Mouse (Mus musculus): ENCODE measurements around the gene CN725425. TPM values are rescaled to one million over a fixed set of nuclear protein-coding genes. Genes with fewer than 3 reads are reported as not detected.

Gene CN725425
- polyA plus RNA-seq, 1 experiment from 2014 or later: not detected

GRCm38 (mm10) chr15:91190026-91190425 lies 9.3 kb upstream of the CN725425 start:
- no peaks in the 10 kb centered on the region for H3K36me3 ChIP-seq (ENCODE audit: inconsistent target)
- H3K4me3 ChIP-seq (ENCODE audit: inconsistent target): peak overlapping the region; percentile 47
- H3K27ac ChIP-seq: no peak overlapping the region
- 33% methylated on average over 4 of the region's 4 CpGs for WGBS (ENCODE audit: missing documents)
- peaks cover 38% of the 10 kb centered on the region; the same call in 1 of the 2 replicates for H3K79me2 ChIP-seq (ENCODE audit: inconsistent target)

DNA sequence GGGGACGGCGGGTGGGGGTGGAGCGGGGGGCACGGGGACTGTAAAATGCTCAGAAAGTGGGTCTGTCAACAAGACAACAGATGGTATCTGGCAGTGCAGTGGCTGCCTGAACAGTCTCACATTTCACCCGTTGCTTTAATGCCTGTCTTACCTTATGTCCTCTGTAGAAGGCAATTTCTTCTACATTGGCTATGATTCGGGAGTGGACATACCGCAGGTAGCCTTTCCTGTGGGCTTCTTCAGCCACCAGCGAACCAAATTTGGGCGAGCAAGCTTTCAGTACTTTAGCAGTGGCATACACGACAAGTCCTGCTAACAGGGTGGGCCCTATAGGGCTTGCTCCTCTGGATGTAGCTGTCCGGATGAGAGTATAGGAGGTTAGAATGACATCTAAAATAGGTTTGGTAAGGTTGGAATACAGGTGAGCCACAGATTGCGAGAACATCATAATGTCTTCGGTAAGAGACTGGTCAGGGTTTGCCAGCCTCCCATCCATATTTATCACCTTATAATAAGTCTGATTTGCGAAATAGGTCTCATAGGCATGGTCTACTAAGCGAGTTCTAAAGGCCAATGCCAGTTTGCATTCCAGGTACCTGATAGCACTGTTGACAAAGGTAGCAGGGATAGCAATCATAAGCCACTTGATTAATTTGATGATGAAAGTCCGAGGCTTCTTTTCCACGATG lies 8.6 kb upstream of the CN725425 start:
- H3K27ac ChIP-seq: peak overlapping the region; percentile 80
- peaks cover 38% of the 10 kb centered on the region; the same call in 1 of the 2 replicates for H3K79me2 ChIP-seq (ENCODE audit: inconsistent target)
- WGBS (ENCODE audit: missing documents): 38% methylated on average over 17 of the region's 17 CpGs
- H3K36me3 ChIP-seq (ENCODE audit: inconsistent target): no peaks in the 10 kb centered on the region
- peak overlapping the region; percentile 47 for H3K4me3 ChIP-seq (ENCODE audit: inconsistent target)

- peaks cover 38% of the 10 kb centered on the region; the same call in 1 of the 2 replicates for H3K79me2 ChIP-seq (ENCODE audit: inconsistent target)
- H3K36me3 ChIP-seq (ENCODE audit: inconsistent target): no peaks in the 10 kb centered on the region
- peak within 1 kb of the TSS; percentile 80 for H3K27ac ChIP-seq
- H3K4me3 ChIP-seq (ENCODE audit: inconsistent target): peak within 1 kb of the TSS; percentile 47
- WGBS (ENCODE audit: missing documents): 1% methylated on average over 22 of the region's 22 CpGs
These were observed 7.7 kb upstream of the CN725425 start, which contains the start of gene Abcd2 for GRCm38 (mm10) chr15:91191412-91192222. TSS of gene Abcd2 (minus strand) at chr15:91191799.

- WGBS (ENCODE audit: missing documents): 11% methylated on average over 7 of the region's 7 CpGs
- Histone ChIP-seq H3K4me3 (ENCODE audit: inconsistent target) (peak overlapping the region; percentile 47), H3K79me2 (ENCODE audit: inconsistent target) (peaks cover 37% of the 10 kb centered on the region; the same call in 1 of the 2 replicates), H3K36me3 (ENCODE audit: inconsistent target) (no peaks in the 10 kb centered on the region), H3K27ac (peak overlapping the region; percentile 80)
These were observed 7.1 kb upstream of the CN725425 start for GRCm38 (mm10) chr15:91192223-91192598.

DNA sequence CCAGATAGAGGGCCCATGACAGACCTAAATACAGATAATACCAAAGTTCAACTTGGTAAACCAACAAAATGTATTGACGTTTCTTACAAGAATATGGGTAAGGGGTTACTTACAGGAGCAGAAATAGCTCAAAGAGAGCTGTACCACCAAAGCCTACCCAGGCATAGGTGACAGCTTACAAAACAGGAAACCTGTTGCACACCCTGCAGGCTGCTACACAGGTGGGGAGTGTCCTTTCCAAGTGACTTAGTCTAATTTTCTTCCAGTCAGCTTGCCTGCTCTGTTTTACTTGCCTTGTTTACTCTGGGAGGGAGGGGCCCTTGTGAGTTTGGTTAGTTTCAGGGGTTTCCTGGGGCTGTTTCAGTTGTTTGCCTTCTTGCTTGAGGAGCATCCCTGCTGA lies 1.5 kb downstream of the CN725425 start:
- no peak overlapping the region for H3K27ac ChIP-seq
- H3K4me3 ChIP-seq (ENCODE audit: inconsistent target): no peak overlapping the region
- no peaks in the 10 kb centered on the region for H3K36me3 ChIP-seq (ENCODE audit: inconsistent target)
- WGBS (ENCODE audit: missing documents): 100% methylated on average over 1 of the region's 1 CpGs
- no peaks in the 10 kb centered on the region for H3K79me2 ChIP-seq (ENCODE audit: inconsistent target)

GRCm38 (mm10) chr15:91202486-91202885 lies 3.2 kb downstream of the CN725425 start:
- no peak overlapping the region for H3K4me3 ChIP-seq (ENCODE audit: inconsistent target)
- H3K27ac ChIP-seq: no peak overlapping the region
- 86% methylated on average over 1 of the region's 1 CpGs for WGBS (ENCODE audit: missing documents)
- H3K79me2 ChIP-seq (ENCODE audit: inconsistent target): no peaks in the 10 kb centered on the region
- no peaks in the 10 kb centered on the region for H3K36me3 ChIP-seq (ENCODE audit: inconsistent target)

DNA sequence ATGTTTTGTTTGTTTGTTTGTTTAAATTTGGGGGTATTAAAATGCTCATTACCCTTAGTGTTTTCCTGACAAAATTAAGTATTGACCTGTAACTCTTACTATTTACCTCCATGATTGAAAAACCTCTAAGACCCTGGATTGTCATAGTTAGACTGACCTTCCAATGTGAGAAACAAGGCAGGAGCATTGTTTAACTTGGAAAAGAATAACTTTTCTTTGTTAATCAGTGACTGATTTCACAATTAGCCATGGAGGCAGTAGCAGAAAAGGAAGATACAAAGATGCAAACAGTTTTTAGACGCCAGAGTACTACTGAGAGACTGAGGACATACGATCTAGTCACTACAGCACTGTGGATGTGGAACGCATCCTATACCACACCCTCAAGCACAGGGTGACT lies 4.2 kb downstream of the CN725425 start:
- no peak overlapping the region for H3K27ac ChIP-seq
- WGBS (ENCODE audit: missing documents): 93% methylated on average over 3 of the region's 3 CpGs

DNA sequence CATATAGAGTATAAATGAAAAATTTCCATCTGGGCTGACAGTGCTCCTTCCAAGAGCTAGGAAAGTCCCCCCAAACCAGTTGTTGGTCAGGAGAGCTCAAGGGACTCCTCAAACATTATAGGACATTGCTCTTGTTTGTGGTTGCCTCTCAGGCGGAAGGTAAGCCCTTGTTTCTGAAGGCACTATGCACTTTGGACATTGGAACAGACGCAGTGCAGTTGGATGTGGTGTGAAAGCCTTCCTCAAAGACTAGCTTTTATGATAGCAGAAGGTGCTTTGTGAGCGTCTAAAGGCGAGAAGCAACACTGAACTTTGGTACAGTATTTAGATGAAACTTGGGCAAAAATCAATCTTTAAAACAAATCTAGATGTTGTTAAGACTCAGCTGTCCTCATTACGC lies 7.2 kb downstream of the CN725425 start:
- Histone ChIP-seq H3K4me3 (ENCODE audit: inconsistent target) (no peak overlapping the region), H3K27ac (no peak overlapping the region), H3K36me3 (ENCODE audit: inconsistent target) (no peaks in the 10 kb centered on the region), H3K79me2 (ENCODE audit: inconsistent target) (no peaks in the 10 kb centered on the region)
- WGBS (ENCODE audit: missing documents): 94% methylated on average over 5 of the region's 5 CpGs

More for the DNA sequence above, 4.2 kb downstream of the CN725425 start:
- Histone ChIP-seq H3K4me3 (ENCODE audit: inconsistent target) (no peak overlapping the region), H3K36me3 (ENCODE audit: inconsistent target) (no peaks in the 10 kb centered on the region), H3K79me2 (ENCODE audit: inconsistent target) (no peaks in the 10 kb centered on the region)

GRCm38 (mm10) chr15:91237294-91237693 lies 38.0 kb downstream of the CN725425 start:
- no peak overlapping the region for H3K4me3 ChIP-seq (ENCODE audit: inconsistent target)
- H3K36me3 ChIP-seq (ENCODE audit: inconsistent target): no peaks in the 10 kb centered on the region
- no peaks in the 10 kb centered on the region for H3K79me2 ChIP-seq (ENCODE audit: inconsistent target)
- 3% methylated on average over 4 of the region's 5 CpGs for WGBS (ENCODE audit: missing documents)
- H3K27ac ChIP-seq: no peak overlapping the region

DNA sequence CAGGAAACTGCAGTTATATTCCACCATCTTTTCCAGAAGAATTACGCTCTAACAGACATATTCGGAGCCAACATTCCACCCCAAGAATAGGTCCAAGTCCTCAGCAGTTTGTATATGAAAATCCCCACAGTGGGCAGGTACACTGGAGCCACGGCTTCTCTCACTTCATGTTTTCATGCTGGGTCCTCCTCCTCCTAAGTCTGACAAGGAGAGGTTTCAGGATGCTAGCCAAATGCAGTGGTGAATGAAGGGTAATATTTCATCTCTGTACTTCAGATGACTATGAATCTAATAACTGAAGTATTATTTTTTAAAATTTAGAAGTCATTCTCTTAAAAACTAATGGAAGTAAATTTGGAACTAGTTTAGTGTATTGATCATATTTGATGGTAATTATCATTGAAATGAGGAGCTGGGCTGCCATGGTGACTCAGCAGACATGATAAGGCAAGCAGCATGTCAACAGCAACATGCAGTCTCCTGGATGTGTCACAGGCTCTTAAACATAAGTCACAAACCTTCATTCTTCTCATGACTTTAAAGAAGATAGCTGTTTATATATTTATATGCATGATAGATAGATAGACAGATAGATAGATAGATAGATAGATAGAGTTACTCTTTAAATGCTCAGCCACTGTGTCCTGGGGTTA lies 41.5 kb downstream of the CN725425 start:
- H3K36me3 ChIP-seq (ENCODE audit: inconsistent target): no peaks in the 10 kb centered on the region
- no peaks in the 10 kb centered on the region for H3K79me2 ChIP-seq (ENCODE audit: inconsistent target)
- WGBS (ENCODE audit: missing documents): 79% methylated on average over 3 of the region's 3 CpGs
- H3K27ac ChIP-seq: no peak overlapping the region
- no peak overlapping the region for H3K4me3 ChIP-seq (ENCODE audit: inconsistent target)

GRCm38 (mm10) chr15:91250815-91251214 lies 51.5 kb downstream of the CN725425 start:
- no peak overlapping the region for H3K4me3 ChIP-seq (ENCODE audit: inconsistent target)

DNA sequence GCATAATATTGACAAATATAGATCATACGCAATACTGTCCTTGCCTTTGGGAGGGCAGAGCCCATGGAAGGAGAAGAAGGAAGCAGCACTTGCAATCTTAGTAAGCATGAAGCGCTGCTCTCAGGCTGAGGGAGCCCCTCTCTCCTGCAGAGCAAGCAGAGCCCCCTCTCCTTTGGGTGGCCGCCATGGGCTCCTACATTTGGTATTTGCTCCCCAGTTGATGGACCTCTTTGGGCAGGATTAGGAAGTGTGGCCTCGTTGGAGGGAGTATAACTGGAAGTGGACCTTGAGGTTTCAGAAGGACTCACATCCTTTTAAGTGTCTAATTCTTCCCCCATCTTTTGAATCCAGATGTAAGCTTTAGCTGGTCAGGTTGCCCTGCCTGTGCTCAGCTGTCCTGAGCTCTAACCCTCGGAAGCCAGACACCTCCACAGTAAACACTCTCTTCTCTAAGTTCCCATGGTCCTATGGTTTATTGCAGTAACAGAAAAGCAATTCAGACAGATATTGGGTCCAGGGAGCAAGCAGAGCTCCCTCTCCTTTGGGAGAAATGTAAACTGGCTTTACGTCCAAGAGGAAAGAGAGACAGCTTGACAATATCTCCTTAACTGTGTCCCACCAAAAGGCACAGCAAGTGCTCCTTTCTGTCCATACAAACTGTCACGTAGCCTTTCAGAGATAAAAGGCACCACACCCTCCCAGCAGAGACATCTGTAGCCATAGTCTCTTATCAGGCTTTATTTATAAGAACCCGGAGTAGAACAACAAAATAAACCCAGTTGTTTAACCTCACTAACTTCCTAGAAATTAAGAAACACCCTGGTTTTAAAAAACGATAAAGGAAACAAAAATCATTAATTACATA lies 52.5 kb downstream of the CN725425 start:
- no peaks in the 10 kb centered on the region for H3K36me3 ChIP-seq (ENCODE audit: inconsistent target)
- no peak overlapping the region for H3K4me3 ChIP-seq (ENCODE audit: inconsistent target)
- 70% methylated on average over 9 of the region's 9 CpGs for WGBS (ENCODE audit: missing documents)
- H3K79me2 ChIP-seq (ENCODE audit: inconsistent target): no peaks in the 10 kb centered on the region
- H3K27ac ChIP-seq: no peak overlapping the region

More at GRCm38 (mm10) chr15:91250815-91251214, 51.5 kb downstream of the CN725425 start:
- 59% methylated on average over 6 of the region's 6 CpGs for WGBS (ENCODE audit: missing documents)
- Histone ChIP-seq H3K36me3 (ENCODE audit: inconsistent target) (no peaks in the 10 kb centered on the region), H3K27ac (no peak overlapping the region), H3K79me2 (ENCODE audit: inconsistent target) (no peaks in the 10 kb centered on the region)

- Histone ChIP-seq H3K79me2 (ENCODE audit: inconsistent target) (no peaks in the 10 kb centered on the region), H3K36me3 (ENCODE audit: inconsistent target) (no peaks in the 10 kb centered on the region), H3K27ac (no peak overlapping the region), H3K4me3 (ENCODE audit: inconsistent target) (no peak overlapping the region)
- 42% methylated on average over 8 of the region's 8 CpGs for WGBS (ENCODE audit: missing documents)
These were observed 53.7 kb downstream of the CN725425 start for GRCm38 (mm10) chr15:91252956-91253355.

GRCm38 (mm10) chr15:91255308-91255707 lies 56.0 kb downstream of the CN725425 start:
- H3K79me2 ChIP-seq (ENCODE audit: inconsistent target): no peaks in the 10 kb centered on the region
- no peak overlapping the region for H3K27ac ChIP-seq
- no peaks in the 10 kb centered on the region for H3K36me3 ChIP-seq (ENCODE audit: inconsistent target)
- H3K4me3 ChIP-seq (ENCODE audit: inconsistent target): no peak overlapping the region
- WGBS (ENCODE audit: missing documents): 88% methylated on average over 2 of the region's 2 CpGs
